Mouse (Mus musculus) lung, postnatal 0 days (tissue): ENCODE measurements at regions not wholly inside any gene's neighbourhood (a gene's known extent, or its start where the extent isn't known, plus 50 kb on each side); places are given as distances from the start of the nearest gene placed in this dataset.

Experiments used
- CTCF ChIP-seq: IDR thresholded peaks from 2 replicates; pipeline ENCODE4 v1.5.1; 2016; ENCODE audit warnings: antibody characterized with exemption, mild to moderate bottlenecking
- EP300 ChIP-seq: IDR thresholded peaks from 2 replicates; pipeline ENCODE4 v1.6.1; 2016; ENCODE audit warnings: antibody characterized with exemption, mild to moderate bottlenecking, control low read depth

- TF ChIP-seq CTCF = no peak
- TF ChIP-seq EP300 = no peak
These were observed 202.9 kb upstream of the Zc3h12c start for GRCm38 (mm10) chr9:52371296-52371695.
